Mouse (Mus musculus): ENCODE measurements at regions not wholly inside any gene's neighbourhood (a gene's known extent, or its start where the extent isn't known, plus 50 kb on each side); places are given as distances from the start of the nearest gene placed in this dataset.

- TF ChIP-seq CTCF (IDR thresholded peaks at IDR 0.05), result no peak
- TF ChIP-seq EP300 (IDR thresholded peaks at IDR 0.05), result no peak
Observed at GRCm38 (mm10) chr3:35142683-35143082, 492.5 kb downstream of the Sox2 start.

All from lung, postnatal 0 days (tissue).